Mouse (Mus musculus): ENCODE data around the gene Mast1.

Mast1 gene

GRCm38 (mm10) chr8:84937620-84938485 is 694 bp upstream of the Mast1 start:
- no peak for DNase-seq

- no peak for DNase-seq
These were observed 858 bp downstream of the Mast1 start for GRCm38 (mm10) chr8:84936041-84936961.

- DNase-seq: no peak
These were observed 1.7 kb downstream of the Mast1 start for GRCm38 (mm10) chr8:84935489-84935888.

- no peak for DNase-seq
These were observed 2.3 kb downstream of the Mast1 start for GRCm38 (mm10) chr8:84934860-84935259.

GRCm38 (mm10) chr8:84933767-84934559 is 3.2 kb downstream of the Mast1 start:
- DNase-seq: no peak

- no peak for DNase-seq
These were observed 6.6 kb downstream of the Mast1 start for GRCm38 (mm10) chr8:84930582-84930981.

- DNase-seq: peak; percentile 56
These were observed 8.5 kb downstream of the Mast1 start for GRCm38 (mm10) chr8:84928456-84929306.

GRCm38 (mm10) chr8:84927513-84927912 is 9.6 kb downstream of the Mast1 start:
- DNase-seq: no peak

GRCm38 (mm10) chr8:84925557-84925956 is 11.6 kb downstream of the Mast1 start:
- DNase-seq: no peak

- no peak for DNase-seq
These were observed 15.6 kb downstream of the Mast1 start for GRCm38 (mm10) chr8:84921596-84921995.

GRCm38 (mm10) chr8:84918646-84919045 is 18.5 kb downstream of the Mast1 start:
- no peak for DNase-seq

GRCm38 (mm10) chr8:84917781-84918180 is 19.4 kb downstream of the Mast1 start:
- no peak for DNase-seq

GRCm38 (mm10) chr8:84915269-84915668 is 21.9 kb downstream of the Mast1 start:
- no peak for DNase-seq

GRCm38 (mm10) chr8:84913960-84914359 is 23.2 kb downstream of the Mast1 start:
- DNase-seq: peak; percentile 36 to 49

- DNase-seq: no peak
These were observed 23.7 kb downstream of the Mast1 start for GRCm38 (mm10) chr8:84913502-84913900.

GRCm38 (mm10) chr8:84912895-84913501 is 24.2 kb downstream of the Mast1 start:
- peak; percentile 78 to 85 for DNase-seq

GRCm38 (mm10) chr8:84912391-84912790 is 24.8 kb downstream of the Mast1 start:
- no peak for DNase-seq

- no peak for DNase-seq
These were observed 25.3 kb downstream of the Mast1 start for GRCm38 (mm10) chr8:84911854-84912253.

GRCm38 (mm10) chr8:84910551-84910950 is 26.6 kb downstream of the Mast1 start:
- DNase-seq: no peak

- DNase-seq: no peak
These were observed 27.2 kb downstream of the Mast1 start for GRCm38 (mm10) chr8:84909949-84910348.

- DNase-seq: no peak
These were observed 27.9 kb downstream of the Mast1 start for GRCm38 (mm10) chr8:84909162-84909767.
